Mouse (Mus musculus) retina, adult 2 months (tissue): ENCODE data around the gene Vps13a.
"Not testable (repeated sequence)": the region's sequence is repeated elsewhere in the genome, so short reads cannot be mapped to it uniquely, and the experiment has no call there.

Source experiments
- DNase-seq: peaks from one replicate; pipeline ENCODE4 v3.0.0-alpha.2; 2012; ENCODE audit warnings: low read depth, low spot score

Vps13a gene

DNA sequence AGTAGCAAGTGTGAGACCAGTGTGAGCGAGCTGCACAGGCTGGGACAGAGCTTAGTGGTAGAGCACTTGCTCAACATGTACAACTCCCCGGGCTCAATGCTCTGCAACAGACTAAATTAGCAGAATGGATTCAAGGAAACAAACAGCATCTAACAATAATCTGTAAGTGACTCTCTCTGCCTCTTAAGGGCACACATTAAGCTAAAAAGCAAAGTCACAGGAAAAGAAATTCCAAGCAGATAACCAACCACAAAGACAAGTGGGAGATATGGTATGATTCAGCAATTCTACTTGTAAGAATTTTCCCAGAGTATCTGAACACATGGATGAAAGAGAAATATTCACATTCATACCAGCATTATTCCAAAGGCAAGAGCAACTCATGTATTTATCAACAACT is 13.3 kb downstream of the Vps13a start:
- DNase-seq = no peak

DNA sequence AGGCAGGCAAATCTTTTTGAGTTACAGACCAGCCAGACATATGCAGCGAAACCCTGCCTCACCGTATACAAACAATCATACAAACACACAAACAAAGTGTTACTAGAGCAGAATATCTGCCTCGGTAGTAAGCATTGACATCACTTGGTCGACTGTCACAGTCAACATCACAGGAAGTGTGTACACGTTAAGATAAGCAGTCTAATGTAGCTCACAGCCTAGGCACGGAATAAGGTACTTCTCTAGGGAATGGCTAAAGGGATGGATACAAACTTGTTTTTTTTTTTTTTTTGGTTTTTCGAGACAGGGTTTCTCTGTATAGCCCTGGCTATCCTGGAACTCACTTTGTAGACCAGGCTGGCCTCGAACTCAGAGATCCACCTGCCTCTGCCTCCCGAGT is 23.3 kb downstream of the Vps13a start:
- DNase-seq = not testable (repeated sequence)

- DNase-seq = no peak
Measured at GRCm38 (mm10) chr19:16755854-16756253, 24.9 kb downstream of the Vps13a start.

DNA sequence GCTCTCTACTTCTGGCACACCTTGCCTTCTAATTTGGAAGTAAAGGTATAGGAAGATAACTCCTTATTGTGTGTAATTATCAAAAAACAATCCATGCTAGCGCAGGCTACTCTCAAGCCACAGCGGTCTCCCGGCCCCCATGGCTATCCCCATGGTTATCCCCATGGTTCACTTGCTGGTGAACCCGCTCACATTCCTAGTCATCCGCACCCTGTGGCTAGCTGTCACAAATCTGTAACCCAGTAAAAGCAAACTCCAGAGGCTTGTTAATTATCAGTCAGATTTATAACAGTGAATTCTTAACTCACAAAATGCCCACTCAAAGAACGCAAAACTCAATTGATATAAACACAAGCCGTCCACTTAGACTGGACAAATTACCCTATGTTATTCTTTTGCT is 25.5 kb downstream of the Vps13a start:
- DNase-seq = no peak

GRCm38 (mm10) chr19:16753151-16753550 is 27.6 kb downstream of the Vps13a start:
- DNase-seq = no peak

DNA sequence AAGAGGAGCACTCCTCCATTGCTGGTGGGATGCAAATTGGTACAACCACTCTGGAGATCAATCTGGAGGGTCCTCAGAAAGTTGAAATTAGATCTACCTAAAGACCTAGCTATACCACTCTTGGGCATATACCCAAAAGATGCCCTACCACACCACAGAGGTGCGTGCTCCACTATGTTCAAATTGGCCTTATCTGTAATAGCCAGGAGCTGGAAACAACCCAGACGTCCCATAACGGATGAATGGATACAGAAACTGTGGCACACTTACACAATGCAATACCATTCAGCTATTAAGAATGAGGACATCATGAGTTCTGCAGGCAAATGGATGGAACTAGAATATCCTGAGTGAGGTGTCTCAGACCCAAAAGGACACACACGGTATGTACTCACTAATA is 43.9 kb downstream of the Vps13a start:
- DNase-seq = no peak

DNA sequence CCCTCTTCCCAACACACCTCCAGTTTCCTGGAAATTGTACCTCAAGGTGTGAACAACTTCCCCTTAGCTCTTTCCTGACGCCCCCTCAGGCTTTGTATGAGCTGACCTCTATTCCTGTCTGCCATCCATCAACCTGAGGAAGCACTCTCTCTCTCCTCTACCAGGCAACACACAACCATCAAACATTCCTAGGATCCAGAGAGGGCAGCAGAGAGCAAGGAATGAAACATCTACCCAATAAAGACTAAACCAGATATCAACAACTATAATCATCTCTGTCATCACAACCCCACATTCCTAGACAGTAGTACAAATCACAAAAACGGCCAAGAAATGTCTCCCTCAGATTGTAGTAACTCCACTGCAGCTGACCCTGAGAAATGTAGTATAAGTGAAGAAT is 52.0 kb downstream of the Vps13a start:
- DNase-seq = no peak

DNA sequence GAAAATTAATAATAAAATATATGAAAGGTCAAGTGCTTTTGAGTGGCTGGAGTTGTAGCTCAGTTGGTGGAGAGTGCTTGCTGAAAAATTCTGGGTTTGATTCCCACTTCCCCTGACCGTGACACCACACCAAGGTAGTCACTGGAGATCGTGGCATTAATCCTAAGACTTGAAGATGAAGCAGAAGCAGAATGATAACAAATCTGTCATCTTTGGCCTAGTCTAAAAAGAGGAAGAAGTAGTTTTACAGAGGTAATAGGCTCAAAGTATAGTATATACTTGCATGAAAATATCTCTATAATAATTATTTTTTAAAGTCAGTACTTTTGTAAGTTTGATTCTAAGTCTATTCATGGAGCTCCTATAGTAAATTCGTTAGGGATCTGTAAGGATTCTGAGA is 65.5 kb downstream of the Vps13a start:
- DNase-seq = no peak

GRCm38 (mm10) chr19:16701790-16702189 is 78.9 kb downstream of the Vps13a start:
- DNase-seq = no peak

DNA sequence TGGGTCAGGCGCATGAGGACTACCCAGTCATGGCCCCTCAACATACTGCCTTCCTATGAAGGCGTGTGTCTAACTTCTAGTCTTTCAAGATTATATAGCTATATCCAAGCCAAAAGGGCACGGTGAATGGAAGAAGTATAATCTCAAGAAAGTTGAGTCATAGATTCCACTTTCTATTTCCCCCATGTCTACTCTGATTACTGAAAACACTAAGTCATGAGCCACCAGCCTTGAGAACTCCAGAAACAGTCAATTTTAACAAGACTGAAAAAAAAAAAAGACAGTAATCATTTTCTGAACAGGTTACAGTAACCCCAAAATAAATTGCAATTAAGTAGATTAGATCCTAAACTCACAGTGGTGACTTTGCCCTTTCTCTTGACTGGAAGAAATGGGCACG is 95.8 kb downstream of the Vps13a start:
- no peak for DNase-seq

GRCm38 (mm10) chr19:16684210-16684609 is 96.5 kb downstream of the Vps13a start:
- no peak for DNase-seq

GRCm38 (mm10) chr19:16625610-16626395 is 154.9 kb downstream of the Vps13a start:
- DNase-seq = no peak

DNA sequence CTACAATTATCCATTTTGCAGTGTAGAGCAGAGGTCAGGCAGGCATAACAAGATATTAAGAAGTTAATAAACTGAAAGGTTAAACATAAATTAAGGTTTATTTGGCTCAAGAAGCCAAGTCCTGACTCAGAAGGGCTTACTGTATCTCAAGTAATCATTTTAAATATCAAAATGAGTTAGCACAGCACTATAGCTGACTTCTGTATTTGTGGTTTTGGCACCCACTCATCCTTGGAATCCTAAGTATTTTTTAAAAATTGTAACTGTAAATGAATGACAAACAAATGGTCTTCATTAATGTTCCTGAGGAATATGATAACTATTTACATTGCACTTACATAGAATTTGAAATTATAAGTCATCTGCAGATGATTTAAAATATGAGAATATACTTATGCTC is 155.7 kb downstream of the Vps13a start:
- no peak for DNase-seq

- DNase-seq = no peak
Measured at GRCm38 (mm10) chr19:16623154-16623553, 157.6 kb downstream of the Vps13a start.

DNA sequence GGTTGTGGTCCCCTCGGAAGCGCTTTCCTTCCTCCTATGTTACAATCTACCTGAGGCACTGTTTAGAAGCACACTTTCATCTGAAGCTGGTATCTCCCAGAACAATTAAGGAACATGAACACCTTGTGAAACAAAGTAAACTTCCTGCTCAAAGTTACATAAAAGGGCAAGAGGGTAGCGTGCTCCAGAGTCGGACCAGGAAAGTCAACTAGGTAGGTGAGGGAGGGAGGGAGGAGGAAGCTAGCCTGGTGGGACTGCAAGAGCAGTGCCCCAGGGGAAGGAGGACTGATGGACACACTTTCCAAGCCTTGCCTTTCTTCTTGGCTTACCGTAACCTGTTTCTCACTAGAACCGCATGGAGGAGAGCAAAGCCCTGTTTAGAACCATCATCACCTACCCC is 173.1 kb downstream of the Vps13a start:
- no peak for DNase-seq

DNA sequence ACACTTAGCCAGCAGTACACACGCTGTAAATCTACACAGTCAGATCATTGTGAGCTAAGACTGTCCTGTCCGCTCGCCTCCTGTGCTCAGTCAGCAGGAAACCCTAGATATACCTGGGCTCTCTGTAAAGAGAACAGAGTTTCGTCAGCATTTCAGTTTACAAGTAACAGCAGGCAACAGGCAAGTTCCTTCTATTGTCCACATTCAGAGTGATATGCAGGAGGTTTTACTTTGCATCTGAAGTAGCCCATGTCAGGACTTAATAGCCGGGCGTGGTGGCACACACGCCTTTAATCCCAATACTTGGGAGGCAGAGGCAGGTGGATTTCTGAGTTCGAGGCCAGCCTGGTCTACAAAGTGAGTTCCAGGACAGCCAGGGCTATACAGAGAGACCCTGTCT is 178.7 kb downstream of the Vps13a start:
- DNase-seq = no peak

GRCm38 (mm10) chr19:16599298-16599970 is 181.3 kb downstream of the Vps13a start:
- DNase-seq = peak; percentile 60

DNA sequence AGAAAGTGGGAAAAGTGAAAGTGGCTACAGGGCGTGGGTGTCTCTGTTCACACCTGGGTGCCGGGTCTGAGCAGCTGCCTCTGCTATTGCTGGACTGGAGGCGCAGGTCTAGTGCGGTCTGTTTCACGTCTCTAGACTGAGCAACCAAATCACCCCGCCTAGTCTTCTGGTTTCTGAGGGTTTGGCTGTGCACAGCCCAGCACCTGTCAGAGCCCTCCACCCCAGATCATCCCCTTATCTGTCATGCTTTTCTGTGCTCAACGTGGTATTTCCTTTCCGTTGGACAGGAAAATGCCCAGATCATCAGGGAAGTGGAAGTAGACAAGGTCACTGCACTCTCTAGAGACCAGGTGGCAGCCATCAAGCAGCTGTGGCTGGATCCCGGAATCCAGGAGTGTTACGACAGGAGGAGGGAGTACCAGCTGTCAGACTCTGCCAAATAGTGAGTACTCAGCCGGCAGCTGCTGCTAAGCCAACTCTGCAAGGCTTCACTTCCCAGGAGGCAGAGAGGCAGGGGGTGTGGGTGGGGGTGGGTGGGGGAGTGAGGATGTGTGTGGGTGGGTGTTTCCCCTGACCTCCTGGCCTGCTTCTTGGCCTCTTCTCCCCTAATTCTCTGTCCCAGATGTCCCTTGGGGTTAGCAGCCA is 182.0 kb downstream of the Vps13a start:
- no peak for DNase-seq

GRCm38 (mm10) chr19:16597216-16597615 is 183.5 kb downstream of the Vps13a start:
- DNase-seq = no peak

DNA sequence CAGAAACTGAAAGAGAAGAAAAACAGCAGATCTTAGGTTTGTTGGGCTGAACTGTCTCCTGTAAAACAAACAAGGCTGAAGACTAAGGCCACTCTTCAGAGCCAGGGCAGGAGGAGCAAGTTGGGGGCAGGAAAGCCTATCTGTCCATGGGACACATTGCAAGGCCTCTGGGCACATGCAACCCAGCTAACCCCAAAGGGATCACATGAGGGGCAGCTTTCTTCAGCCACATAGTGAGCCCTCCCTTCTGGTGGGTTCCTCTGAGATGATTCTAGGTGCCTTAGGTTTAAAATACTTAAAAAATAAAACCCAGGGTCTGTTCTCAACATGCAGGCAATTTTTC is 186.8 kb downstream of the Vps13a start:
- no peak for DNase-seq

- DNase-seq = no peak
Measured at GRCm38 (mm10) chr19:16593256-16593974, 187.3 kb downstream of the Vps13a start.

DNA sequence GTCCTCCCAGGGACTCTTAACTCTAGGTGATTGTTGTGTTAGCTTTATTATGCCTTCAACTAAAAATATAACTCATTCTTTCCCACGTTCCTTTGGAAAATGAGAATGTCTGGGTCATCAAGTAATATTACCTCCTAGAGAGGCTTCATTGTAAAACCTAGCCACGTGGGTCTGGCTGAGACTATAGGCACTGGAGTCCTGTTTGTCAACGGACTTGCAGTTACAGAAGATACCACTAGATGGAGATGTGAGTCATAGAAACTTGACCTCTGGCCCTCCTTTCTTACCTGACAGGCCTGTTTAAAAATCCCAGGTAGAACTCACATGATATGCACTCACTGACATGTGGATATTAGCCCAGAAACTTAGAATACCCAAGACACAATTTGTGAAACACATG is 195.4 kb downstream of the Vps13a start:
- peak; percentile 37 for DNase-seq
